Mouse (Mus musculus): ENCODE results near the gene Tob2.

DNA sequence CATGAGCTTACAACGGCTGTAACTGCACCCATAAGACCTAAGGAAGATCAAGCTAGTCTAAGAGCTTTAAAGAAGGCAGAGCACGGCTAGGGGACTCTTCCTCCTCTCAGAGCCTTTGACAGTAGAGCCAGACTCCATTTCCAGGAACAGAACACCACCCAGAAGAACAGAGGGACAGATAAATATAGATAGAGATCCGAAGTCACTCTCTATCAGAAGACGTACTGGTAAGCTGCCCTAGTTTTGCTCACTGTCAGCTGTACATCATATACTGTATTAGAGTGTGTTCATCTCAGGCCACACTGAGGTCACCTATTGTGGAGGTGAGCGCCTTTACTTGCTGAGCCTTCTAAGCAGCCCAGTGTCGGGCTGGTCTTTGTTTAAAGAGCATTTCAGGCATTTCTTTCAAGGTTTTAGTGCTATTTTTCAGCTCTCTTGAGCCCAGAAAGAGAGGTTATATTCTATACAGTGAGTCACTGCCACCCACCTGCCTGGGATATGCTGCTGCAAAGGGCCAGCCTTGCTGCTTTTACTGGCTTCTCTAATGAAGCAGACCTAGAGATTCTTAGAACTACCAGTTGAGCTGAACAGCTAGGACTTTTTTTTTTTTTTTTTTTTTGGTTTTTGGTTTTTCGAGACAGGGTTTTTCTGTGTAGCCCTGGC is 32.7 kb upstream of the Tob2 start:
- TF ChIP-seq EP300 (IDR thresholded peaks at IDR 0.05; ENCODE audit: low read depth) (no peak), CTCF (IDR thresholded peaks at IDR 0.05; ENCODE audit: low read depth) (no peak)

Measured in liver, postnatal 0 days (tissue).